Mouse (Mus musculus) spleen, adult 2 months (tissue): Measurements from ENCODE around the gene Gpbp1l1.

ENCODE experiments used
- CTCF ChIP-seq: fragments of 200-500 bp; IDR thresholded peaks from 2 replicates; pipeline ENCODE4 v1.5.1; 2011; ENCODE audit warnings: mild to moderate bottlenecking, inconsistent platforms; ENCODE audit not compliant: insufficient read depth, insufficient read length, insufficient replicate concordance; ENCODE audit errors: extremely low read depth
- POLR2A ChIP-seq: fragments of 200-500 bp; IDR thresholded peaks from 2 replicates; pipeline ENCODE4 v1.6.1; 2011; ENCODE audit warnings: low read depth, low read length, inconsistent platforms

- no peak for TF ChIP-seq CTCF
- TF ChIP-seq POLR2A, result no peak
These were observed 84.6 kb downstream of the Gpbp1l1 start for GRCm38 (mm10) chr4:116642071-116642470.
